Mouse (Mus musculus): ENCODE measurements around the gene Xpc.
A peak's percentile ranks its signal among the peaks of the same experiment; 100 is the strongest.

Xpc gene

DNA sequence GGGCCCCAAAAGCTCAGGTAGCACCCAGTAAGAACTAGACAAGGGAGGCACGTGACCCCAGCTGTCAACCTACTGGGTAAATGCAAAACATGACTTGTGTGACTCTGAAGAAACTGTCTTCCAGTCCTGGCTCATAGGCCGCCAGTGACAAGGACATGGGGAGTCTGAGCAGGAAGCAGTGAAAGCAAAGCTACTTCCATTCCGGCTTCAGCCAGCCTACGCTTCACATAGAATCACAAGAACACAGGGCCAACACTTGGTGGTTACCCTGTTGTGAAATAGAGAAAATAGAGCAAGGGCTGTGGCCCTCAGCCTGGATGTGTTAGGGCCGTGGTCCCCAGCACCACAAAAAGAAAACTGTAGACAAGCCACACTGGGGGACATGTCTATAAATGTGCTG lies 7.1 kb upstream of the Xpc start:
- no peak for DNase-seq

- DNase-seq = no peak
Measured at GRCm38 (mm10) chr6:91518454-91519020, 2.8 kb upstream of the Xpc start.

GRCm38 (mm10) chr6:91514737-91515362 lies 838 bp downstream of the Xpc start:
- peak in 1 of 2 experiments; percentile 17 for DNase-seq

DNA sequence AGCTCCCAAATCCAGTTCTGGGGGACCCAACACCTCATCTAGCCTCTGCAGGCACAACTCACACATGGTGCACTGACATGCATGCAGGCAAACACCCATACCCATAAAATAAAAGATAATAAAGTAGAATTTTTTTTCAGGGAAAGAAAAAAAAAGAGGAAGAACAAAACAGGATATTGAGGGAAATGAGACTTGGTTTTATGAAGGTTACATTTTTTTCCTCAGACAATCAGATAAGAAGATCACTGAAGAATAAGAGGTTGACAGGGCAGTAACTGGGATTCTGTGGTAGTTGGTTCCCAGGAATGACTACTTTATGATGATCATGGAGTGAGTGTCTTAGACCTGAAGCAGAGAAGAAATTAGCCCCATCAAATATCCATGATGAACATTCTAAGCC lies 1.6 kb downstream of the Xpc start:
- no peak for DNase-seq

DNA sequence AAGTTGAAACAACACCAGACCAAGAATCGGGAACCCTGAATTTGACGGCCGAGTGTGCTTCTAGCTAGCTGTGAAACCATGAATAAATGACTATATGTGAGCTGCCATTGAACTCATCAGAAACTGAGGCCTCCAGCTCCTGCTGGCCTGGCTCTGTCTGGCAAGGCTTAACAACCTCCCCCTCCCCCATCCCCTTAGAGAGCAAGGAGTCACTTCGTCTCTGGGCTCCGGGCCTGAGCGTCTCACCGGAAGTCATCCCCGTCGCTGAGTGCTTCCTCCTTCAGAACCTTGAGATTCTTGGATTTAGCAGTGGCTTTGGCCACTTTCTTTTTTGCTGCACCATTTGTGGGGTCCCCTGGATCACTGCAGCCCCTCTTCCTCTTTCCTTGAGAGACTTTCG lies 5.5 kb downstream of the Xpc start:
- no peak for DNase-seq

DNA sequence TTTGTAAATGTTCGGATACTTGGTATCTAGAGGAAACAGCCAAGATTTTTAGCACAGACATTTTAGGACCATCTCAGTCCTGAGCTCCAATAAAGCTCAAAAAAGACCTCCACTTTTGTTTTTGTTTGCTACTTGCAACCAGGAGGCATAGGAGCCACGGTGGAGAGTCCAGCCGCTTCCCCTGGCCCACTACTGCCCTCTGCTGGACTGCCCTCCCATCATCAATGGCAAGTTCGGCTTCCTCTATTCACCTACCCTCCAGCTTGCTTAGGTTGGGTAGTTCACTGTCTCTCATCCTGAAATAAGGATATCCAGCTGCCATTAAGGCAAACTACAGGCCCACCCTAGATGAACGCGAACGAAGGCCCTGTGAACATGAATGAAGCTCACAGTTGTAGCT lies 6.4 kb downstream of the Xpc start:
- peak; percentile 53 to 78 for DNase-seq

- DNase-seq = no peak
Measured at GRCm38 (mm10) chr6:91508041-91508440, 7.6 kb downstream of the Xpc start.

DNA sequence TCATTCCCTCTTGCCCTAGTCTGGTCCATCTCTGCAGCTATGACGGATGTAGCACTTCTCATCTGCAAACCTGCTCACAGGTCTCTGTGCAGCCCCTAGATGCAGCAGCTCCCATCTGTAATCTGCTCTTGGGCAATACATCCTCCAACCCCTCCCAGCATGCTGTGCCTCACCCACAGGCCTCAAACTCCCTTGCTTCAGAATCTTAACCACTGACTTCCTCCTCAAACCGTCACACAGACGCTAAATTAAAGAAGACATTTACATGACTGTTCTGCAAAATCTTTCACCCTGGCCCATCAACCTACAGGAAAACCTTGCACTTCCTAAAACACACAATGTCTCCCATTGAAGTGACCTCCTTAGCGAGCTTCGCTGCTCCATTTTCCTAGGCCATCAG lies 9.7 kb downstream of the Xpc start:
- no peak for DNase-seq

DNA sequence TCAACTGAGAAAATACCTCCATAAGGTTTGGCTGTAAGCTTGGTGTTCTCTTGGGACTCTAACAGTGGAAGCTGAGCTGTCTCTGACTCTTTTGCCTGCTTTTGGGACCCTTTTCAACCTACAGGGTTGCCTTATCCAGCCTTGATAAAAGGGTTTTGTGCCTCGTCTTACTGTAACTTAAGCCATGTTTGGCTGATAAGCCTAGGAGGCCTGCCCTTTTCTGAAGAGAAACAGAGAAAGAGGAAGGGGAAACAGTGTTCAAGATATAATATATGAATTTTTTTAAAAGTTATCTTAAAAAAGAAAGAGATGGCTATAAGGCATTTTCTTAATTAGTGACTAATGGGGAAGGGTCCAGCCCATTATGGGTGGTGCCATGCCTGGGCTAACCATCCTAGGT lies 12.4 kb downstream of the Xpc start:
- no peak for DNase-seq

GRCm38 (mm10) chr6:91494526-91494925 lies 21.2 kb downstream of the Xpc start:
- DNase-seq = no peak

GRCm38 (mm10) chr6:91493053-91493452 lies 22.6 kb downstream of the Xpc start:
- no peak for DNase-seq

DNA sequence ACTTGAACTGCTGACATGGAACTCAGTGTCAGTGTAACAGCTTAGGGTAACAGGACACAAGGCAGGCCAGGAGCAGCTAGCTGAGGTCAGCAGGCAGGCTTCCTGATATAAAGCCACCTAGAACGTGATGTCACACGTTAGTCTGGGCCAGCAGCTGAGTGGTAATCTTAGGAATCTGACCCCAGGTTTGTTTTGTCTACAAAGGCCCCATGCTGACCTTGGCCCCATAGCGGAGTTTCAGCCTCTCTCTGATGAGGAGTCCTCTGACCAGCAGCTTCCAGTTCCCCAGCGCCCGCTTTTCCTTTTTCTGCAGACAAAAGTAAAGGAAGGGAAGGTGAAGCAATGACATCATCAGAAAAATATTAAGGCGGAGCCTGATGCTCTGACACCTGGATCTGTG lies 24.7 kb downstream of the Xpc start:
- no peak for DNase-seq

- no peak for DNase-seq
Measured at GRCm38 (mm10) chr6:91489872-91490271, 25.8 kb downstream of the Xpc start.

DNA sequence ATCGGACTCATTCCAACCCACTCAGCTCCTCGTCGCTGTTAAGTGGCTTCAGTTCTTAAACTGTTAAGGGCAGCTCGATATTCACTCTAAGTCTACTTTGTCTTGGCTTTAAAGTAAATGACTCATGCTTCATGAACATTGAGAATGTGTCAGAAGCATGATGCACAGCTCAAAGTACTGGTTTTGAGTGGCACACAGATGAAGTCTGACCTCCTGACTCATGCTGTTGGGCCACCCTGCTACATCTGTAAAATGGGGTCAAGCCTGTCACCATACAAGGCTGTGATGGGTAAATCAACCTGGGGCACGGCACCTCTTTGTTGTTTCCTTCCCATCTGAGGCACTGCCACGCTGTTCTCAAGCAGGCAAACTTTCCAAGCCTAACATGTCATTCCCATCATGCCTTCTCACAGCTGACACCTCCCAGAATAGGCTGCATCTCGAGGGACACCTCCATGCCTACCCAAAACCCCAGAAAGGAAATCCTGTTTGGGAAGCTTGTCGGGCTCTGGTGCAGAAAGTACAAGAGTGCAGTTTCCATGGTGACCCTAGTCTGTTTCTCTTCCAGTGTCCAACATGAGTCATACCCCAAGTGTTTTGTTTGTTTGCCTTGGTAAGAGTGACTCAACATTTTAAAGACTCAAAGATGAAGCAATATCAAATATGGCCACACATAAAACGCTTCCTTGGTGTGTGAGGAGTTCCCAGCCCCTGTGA lies 27.0 kb downstream of the Xpc start:
- DNase-seq = no peak

DNA sequence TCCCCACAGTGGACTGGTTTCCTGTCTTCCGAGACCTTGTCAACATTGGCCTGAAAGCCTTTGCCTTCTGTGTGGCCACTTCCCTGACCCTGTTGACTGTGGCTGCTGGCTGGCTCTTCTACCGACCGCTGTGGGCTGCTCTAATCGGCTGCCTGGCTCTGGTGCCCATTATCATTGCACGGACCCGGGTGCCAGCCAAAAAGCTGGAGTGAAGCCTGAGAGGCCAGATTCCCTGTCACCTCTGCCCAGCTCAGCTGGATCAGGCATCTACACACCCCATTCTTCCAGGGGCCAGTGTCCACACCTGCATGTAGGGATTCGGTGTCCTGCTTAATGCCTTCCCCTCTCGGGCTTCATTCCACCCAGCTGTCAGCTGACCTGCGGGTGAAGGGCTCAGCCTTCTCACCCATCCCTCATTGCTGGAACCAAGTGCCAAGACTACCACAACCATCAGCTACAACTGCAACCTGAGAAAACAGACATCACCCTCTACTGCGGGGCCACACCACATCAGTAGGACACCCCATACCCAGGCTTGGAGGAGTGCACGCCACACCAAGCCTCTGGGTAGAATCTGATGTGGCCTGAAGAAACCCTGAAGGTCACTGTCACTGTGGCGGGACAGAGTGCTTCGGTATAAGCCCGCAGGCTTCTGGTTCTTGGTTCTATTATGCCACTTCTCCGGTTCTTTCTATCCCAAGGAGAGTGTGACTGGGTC lies 28.8 kb downstream of the Xpc start:
- no peak for DNase-seq

DNA sequence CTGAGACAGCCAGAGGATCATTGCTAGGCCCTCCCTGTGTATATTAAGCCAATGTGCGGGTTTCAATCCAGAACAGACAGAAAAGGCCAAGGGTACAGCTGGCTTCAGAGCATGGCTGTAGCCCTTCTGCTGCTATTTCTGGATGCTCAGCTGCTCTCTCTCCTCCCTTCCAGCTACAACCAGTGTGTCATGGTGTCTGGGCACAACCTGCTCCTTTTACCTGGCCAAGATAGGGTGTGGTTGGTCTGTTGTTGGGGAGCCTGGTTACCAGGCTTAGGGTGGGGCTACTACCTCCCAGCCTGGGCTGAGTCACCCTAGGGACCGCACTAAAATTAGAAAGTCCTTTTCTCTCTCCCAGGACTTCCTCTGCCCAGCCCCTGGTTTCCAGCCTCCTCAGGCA lies 32.3 kb downstream of the Xpc start:
- no peak for DNase-seq

DNA sequence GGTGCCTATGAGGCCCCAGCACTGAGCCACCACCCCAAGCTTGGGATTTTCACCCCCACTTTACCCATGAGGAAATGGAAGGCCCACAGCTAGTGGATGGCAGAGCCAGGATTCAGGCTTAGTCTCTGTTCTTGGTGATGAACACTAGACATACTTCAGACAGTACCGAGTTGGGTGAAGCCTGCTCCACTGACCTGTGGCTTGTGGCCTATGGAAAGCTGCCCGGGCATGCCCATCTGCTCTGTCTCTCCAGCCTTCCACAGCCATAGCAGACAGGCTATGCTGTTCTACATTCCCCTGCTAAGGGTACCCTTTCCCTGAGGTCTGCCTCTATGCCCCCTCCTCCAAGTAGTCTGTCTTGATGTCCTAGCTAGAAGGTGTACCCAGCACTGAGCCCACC lies 39.1 kb downstream of the Xpc start:
- no peak for DNase-seq

GRCm38 (mm10) chr6:91474441-91475190 lies 41.1 kb downstream of the Xpc start:
- DNase-seq = no peak

- no peak for DNase-seq
Measured at GRCm38 (mm10) chr6:91473805-91474440, 41.8 kb downstream of the Xpc start.

DNA sequence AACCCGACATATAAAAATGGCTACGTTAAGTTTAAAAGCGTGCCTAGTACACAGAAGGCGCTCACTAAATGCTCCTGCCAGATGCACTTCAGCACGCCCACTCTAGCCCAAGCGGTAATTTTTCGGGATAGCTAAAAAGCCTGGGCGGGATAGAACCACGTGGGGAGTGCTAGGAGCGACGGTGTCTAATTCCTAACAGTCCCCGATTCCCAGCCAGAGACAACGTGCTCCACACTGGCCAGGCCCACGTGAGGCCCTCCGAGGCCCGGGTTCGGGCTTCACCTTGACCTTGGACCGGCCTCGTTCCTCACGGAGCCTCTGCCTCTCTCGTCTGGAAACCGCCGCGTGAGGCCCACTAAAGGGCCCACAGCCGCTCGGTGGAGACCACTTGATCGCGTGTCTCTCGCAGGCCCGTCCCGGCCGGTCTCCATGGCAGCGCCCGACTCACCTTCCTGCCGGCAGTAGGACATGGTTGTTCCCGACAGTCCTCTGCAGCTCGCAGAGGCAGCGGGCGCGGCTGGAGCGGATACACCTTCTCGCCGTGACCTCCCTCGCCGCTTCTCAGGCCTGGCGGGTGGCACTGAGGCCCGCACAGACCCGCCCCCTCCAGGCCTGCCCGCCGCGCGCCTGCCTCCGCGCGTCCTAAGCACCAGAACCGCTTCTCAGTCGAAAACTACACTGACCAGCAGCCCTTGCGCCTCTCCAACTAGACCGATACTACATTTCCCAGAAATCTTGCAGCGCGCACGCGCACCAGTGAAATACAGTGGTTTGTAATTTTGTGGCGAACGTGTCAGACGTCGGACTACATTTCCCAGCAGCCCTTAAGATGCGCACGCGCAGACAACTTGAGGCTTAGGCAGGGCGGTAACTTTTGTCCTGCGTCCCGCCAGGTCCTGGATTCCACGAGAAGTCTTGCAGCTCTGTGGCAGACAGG lies 42.6 kb downstream of the Xpc start, which contains the start of the genes Chchd4 and Tmem43:
TSS of gene Chchd4 (minus strand) at position 679 of the 937 bp plus-strand sequence.
TSS of gene Tmem43 (plus strand) at position 836 of the 937 bp plus-strand sequence.
- DNase-seq = peak; percentile 96 to 97

GRCm38 (mm10) chr6:91472319-91472718 lies 43.4 kb downstream of the Xpc start:
- peak in 1 of 2 experiments; percentile 16 for DNase-seq
